Mouse (Mus musculus): Measurements from ENCODE around the gene Zkscan14.
"Not testable (repeated sequence)": the region's sequence is repeated elsewhere in the genome, so short reads cannot be mapped to it uniquely, and the experiment has no call there.

GRCm38 (mm10) chr5:145229283-145229682 is 27.6 kb upstream of the Zkscan14 start:
- not testable (repeated sequence) for TF ChIP-seq CTCF, EP300 (IDR thresholded peaks at IDR 0.05; ENCODE audit: low read depth)
